Mouse (Mus musculus) liver, adult 2 months (tissue): ENCODE data around the gene Scube3.

Experiments
- CTCF ChIP-seq: fragments of 200-500 bp; IDR thresholded peaks from 2 replicates; pipeline ENCODE4 v1.5.1; 2011; ENCODE audit warnings: low read depth, low read length, control low read depth
- POLR2A ChIP-seq: fragments of 200-500 bp; IDR thresholded peaks from 2 replicates; pipeline ENCODE4 v1.6.1; 2011; ENCODE audit warnings: low read length, control low read depth; ENCODE audit not compliant: insufficient read depth; ENCODE audit errors: extremely low read depth

DNA sequence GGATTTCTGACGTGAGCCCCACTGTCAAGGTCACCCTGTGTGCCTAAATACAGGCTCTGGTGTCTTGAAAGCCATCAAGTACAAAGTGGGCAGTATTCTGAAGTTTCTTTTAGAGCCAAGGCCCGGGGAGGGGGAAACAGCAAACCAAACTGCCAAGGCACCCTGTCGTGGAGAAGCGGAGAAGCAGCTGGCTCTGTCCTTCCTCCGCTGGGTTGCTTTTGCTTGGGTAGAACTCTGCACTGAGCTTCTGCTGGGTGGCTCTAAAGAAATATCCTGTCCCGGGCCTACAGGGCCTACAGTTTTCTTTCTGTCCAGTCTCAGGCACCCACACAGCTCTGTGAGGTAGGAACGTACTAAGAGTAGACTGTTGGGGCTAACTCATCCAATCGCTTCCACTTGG, 65.2 kb downstream of the Scube3 start:
- no peak for TF ChIP-seq POLR2A
- no peak for TF ChIP-seq CTCF
